Mouse (Mus musculus): ENCODE data around the gene Sh3pxd2b. TPM values are rescaled to one million over a fixed set of nuclear protein-coding genes. Genes with fewer than 3 reads are reported as not detected.

The Sh3pxd2b gene
- polyA plus RNA-seq, 1 experiment from 2014 or later, result 20.2 TPM

GRCm38 (mm10) chr11:32451306-32451705, 103.7 kb downstream of the Sh3pxd2b start:
- WGBS, result 87% methylated on average over 6 of the region's 6 CpGs
- Histone ChIP-seq H3K27ac (replicated peaks) (no peak overlapping the region), H3K9me3 (no peaks in the 10 kb centered on the region), H3K4me1 (replicated peaks) (peaks cover 18% of the 10 kb centered on the region), H3K4me2 (no peak overlapping the region), H3K27me3 (no peaks in the 10 kb centered on the region), H3K36me3 (no peaks in the 10 kb centered on the region), H3K9ac (no peak overlapping the region), H3K4me3 (no peak overlapping the region)
- ATAC-seq (ENCODE audit: low read depth), result no peak

GRCm38 (mm10) chr11:32452745-32453144, 105.1 kb downstream of the Sh3pxd2b start:
- H3K9ac ChIP-seq, result no peak overlapping the region
- H3K9me3 ChIP-seq, result no peaks in the 10 kb centered on the region
- no peaks in the 10 kb centered on the region for H3K27me3 ChIP-seq
- H3K27ac ChIP-seq (replicated peaks), result no peak overlapping the region
- 91% methylated on average over 4 of the region's 4 CpGs for WGBS
- no peak overlapping the region for H3K4me2 ChIP-seq
- no peak overlapping the region for H3K4me3 ChIP-seq
- ATAC-seq (ENCODE audit: low read depth), result no peak
- peaks cover 29% of the 10 kb centered on the region for H3K4me1 ChIP-seq (replicated peaks)
- no peaks in the 10 kb centered on the region for H3K36me3 ChIP-seq

DNA sequence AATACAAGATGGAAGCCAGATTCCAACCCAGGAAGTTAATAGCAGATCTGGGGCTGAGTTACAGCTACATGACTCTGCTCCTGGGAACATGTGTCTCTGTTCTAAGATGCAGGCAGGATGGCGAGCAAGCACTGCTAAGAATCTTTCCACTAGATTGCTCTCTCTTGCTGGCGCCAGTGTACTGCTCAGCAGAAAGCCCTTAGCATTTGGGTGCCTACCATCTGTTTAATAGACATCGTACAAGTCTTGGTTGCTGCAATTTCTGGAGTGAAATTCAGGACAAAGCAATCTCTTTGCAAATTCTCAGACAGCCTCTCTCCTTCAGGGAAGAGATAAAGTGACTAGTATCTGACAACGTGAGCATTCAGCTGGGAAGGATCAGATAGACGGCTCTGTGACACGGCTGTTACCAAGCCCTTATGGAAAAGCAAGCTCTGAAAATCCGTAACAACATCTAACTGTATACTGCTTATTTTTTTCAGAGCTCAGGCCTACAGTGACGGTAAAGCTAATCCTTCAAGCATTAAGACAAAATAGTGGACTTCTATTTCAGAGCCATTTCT, 105.8 kb downstream of the Sh3pxd2b start:
- ATAC-seq (ENCODE audit: low read depth), result no peak
- whole genome bisulfite sequencing, result 36% methylated on average over 8 of the region's 8 CpGs
- Histone ChIP-seq H3K4me1 (replicated peaks) (peaks cover 29% of the 10 kb centered on the region), H3K9ac (peak overlapping the region; percentile 2; the same call in 1 of the 2 replicates), H3K27me3 (no peaks in the 10 kb centered on the region), H3K4me3 (no peak overlapping the region), H3K4me2 (peak overlapping the region; percentile 76; the same call in 1 of the 2 replicates), H3K27ac (replicated peaks) (no peak overlapping the region; the same call in 1 of the 2 replicates), H3K9me3 (no peaks in the 10 kb centered on the region), H3K36me3 (no peaks in the 10 kb centered on the region)

GRCm38 (mm10) chr11:32454231-32454799, 106.7 kb downstream of the Sh3pxd2b start:
- 2% methylated on average over 19 of the region's 19 CpGs for WGBS
- peak overlapping the region; percentile 99 for H3K27ac ChIP-seq (replicated peaks)
- peak overlapping the region; percentile 92 for H3K9ac ChIP-seq
- peak overlapping the region; percentile 89 for H3K4me3 ChIP-seq
- peak overlapping the region; percentile 76 for H3K4me2 ChIP-seq
- no peaks in the 10 kb centered on the region for H3K36me3 ChIP-seq
- peaks cover 29% of the 10 kb centered on the region for H3K4me1 ChIP-seq (replicated peaks)
- ATAC-seq (ENCODE audit: low read depth), result peak; percentile 65
- H3K9me3 ChIP-seq, result no peaks in the 10 kb centered on the region
- H3K27me3 ChIP-seq, result no peaks in the 10 kb centered on the region

DNA sequence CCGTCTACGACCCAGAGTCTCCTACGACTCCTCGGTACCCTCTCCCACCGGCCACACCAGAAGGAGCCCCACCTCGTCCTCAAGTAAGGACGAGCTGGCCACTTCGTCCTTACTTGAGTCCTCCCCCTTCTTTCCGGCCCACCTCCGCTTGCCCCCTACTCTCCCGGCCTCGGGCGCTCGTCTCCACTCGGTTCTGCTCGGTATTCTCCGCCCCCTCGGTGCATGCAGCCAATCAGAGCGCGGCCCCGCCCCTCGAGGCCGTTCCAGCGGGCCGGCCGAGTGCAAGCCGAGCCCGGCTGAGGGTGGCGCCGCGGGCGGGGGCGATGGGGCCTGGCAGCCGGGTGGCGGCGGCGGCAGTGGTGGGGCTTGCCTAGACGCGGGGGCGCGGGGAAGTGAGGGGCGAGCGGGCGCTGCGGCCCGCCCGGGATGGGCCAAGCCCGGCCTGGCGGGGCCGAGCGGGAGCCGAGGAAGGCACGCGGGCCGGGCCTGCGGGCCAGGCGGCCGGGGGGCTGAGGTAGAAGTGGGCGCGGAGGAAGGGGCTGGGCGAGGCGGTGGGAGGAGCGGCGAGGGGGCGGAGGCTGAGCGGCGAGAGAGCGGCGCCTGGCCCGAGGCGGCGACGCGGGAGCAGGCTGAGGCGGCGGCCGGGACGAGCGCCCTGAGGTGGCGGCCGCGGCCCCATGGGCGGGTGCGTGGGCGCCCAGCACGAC, 107.3 kb downstream of the Sh3pxd2b start, which contains the start of gene Ubtd2:
TSS of gene Ubtd2 (plus strand) at position 571 of the 707 bp plus-strand sequence.
- under 1% methylated on average over 83 of the region's 86 CpGs for whole genome bisulfite sequencing
- Histone ChIP-seq H3K27ac (replicated peaks) (peak within 1 kb of the TSS; percentile 99), H3K27me3 (no peaks in the 10 kb centered on the region), H3K4me1 (replicated peaks) (peaks cover 29% of the 10 kb centered on the region), H3K4me2 (peak within 1 kb of the TSS; percentile 76), H3K9ac (peak within 1 kb of the TSS; percentile 92), H3K9me3 (no peaks in the 10 kb centered on the region), H3K36me3 (no peaks in the 10 kb centered on the region), H3K4me3 (peak within 1 kb of the TSS; percentile 89)
- peak; percentile 98 for ATAC-seq (ENCODE audit: low read depth)

DNA sequence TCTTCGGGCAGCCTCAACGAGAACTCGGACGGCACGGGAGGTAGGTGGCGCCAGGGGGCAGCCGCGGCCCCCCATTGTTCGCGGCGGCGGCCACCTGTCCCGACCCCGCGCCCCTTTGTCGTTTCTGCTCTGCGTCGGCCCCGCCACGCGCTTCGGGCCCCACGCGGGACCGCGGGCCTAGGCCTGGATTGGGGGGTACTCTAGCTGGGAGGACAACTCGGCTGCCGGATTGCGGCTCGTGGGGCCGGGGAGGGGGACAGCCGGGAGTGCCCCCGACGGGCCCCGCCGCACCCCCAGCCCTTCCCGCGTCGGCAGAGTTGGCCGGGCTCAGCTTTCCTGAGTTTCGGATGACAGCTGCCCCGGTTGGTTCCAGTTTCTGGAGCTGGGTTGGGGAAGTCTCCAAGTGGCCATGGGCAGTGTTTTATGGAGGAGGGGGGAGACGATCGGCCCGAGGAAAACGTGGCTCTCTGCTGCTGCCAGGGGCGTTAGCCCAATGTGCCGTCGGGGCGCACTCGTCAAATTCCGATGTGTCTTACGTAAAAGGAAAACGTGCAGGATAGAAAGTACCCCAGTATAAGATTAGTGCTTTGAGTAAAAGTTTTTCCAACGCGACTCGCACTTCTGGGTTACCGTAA, 108.0 kb downstream of the Sh3pxd2b start:
- ATAC-seq (ENCODE audit: low read depth), result peak; percentile 59
- Histone ChIP-seq H3K9me3 (no peaks in the 10 kb centered on the region), H3K9ac (peak overlapping the region; percentile 92), H3K4me3 (peak overlapping the region; percentile 89), H3K4me2 (peak overlapping the region; percentile 76), H3K27ac (replicated peaks) (peak overlapping the region; percentile 99), H3K36me3 (no peaks in the 10 kb centered on the region), H3K4me1 (replicated peaks) (peaks cover 29% of the 10 kb centered on the region), H3K27me3 (no peaks in the 10 kb centered on the region)
- WGBS, result under 1% methylated on average over 54 of the region's 58 CpGs

- no peaks in the 10 kb centered on the region for H3K9me3 ChIP-seq
- no peaks in the 10 kb centered on the region for H3K36me3 ChIP-seq
- no peak for ATAC-seq (ENCODE audit: low read depth)
- H3K4me1 ChIP-seq (replicated peaks), result peaks cover 29% of the 10 kb centered on the region
- H3K9ac ChIP-seq, result peak overlapping the region; percentile 92
- no peak overlapping the region for H3K27ac ChIP-seq (replicated peaks)
- H3K27me3 ChIP-seq, result no peaks in the 10 kb centered on the region
- H3K4me3 ChIP-seq, result peak overlapping the region; percentile 89
- 11% methylated on average over 6 of the region's 6 CpGs for WGBS
- H3K4me2 ChIP-seq, result peak overlapping the region; percentile 76
Observed at GRCm38 (mm10) chr11:32456356-32456755, 108.7 kb downstream of the Sh3pxd2b start.

DNA sequence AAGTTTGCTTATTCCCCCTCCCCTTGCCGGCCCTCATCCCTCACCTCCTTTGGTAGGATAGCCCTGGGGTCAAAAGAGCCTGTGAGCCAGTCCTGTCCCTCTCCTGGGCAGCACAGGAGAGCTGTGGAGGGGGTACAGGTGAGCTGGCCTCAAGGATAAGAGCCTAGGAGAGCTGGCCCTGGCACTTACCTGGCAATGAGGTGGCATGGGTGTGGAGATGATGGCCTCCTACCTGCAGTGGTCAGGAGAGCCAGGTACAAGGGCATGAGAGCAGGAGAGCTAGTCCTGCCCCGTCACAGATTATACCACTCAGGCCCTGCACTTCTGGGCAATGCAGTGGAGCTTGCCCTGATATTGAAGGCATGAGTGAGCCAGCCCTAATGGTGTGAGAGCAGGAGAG, 116.7 kb downstream of the Sh3pxd2b start:
- Histone ChIP-seq H3K36me3 (no peaks in the 10 kb centered on the region), H3K4me3 (no peak overlapping the region), H3K4me2 (no peak overlapping the region), H3K4me1 (replicated peaks) (peaks cover 15% of the 10 kb centered on the region), H3K9ac (no peak overlapping the region), H3K9me3 (no peaks in the 10 kb centered on the region), H3K27ac (replicated peaks) (no peak overlapping the region), H3K27me3 (no peaks in the 10 kb centered on the region)
- 77% methylated on average over 2 of the region's 2 CpGs for WGBS
- ATAC-seq (ENCODE audit: low read depth), result peak; percentile 23; the same call in 1 of the 2 replicates

GRCm38 (mm10) chr11:32471925-32472324, 124.3 kb downstream of the Sh3pxd2b start:
- no peak for ATAC-seq (ENCODE audit: low read depth)
- H3K4me2 ChIP-seq, result no peak overlapping the region
- WGBS, result 78% methylated on average over 2 of the region's 2 CpGs
- no peak overlapping the region for H3K9ac ChIP-seq
- no peaks in the 10 kb centered on the region for H3K27me3 ChIP-seq
- H3K4me3 ChIP-seq, result no peak overlapping the region
- peaks cover 17% of the 10 kb centered on the region for H3K4me1 ChIP-seq (replicated peaks)
- H3K36me3 ChIP-seq, result no peaks in the 10 kb centered on the region
- H3K9me3 ChIP-seq, result no peaks in the 10 kb centered on the region
- H3K27ac ChIP-seq (replicated peaks), result no peak overlapping the region

DNA sequence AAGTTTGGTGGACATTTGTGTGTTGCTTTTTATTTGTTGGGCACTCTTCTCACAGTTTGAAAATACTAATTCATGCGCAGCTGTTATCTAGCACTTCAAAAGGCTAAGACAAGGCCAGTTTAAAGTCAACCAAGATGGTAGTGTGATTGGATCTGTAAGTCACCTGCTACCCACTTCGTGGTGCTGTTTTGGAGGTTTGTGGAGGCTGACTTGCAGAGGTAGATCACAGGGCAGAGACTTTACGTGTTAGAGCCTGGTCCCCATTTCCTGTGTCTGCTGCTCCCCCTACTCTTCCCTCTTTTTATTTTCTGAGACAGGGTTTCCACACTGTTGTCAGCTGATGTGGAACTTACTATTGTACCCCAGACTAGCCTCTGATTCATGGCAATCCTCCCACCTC, 127.1 kb downstream of the Sh3pxd2b start:
- 87% methylated on average over 3 of the region's 3 CpGs for WGBS
- H3K4me1 ChIP-seq (replicated peaks), result peaks cover 17% of the 10 kb centered on the region
- ATAC-seq (ENCODE audit: low read depth), result no peak
- no peak overlapping the region for H3K4me3 ChIP-seq
- H3K27ac ChIP-seq (replicated peaks), result no peak overlapping the region
- no peak overlapping the region for H3K4me2 ChIP-seq
- H3K9ac ChIP-seq, result no peak overlapping the region
- H3K27me3 ChIP-seq, result no peaks in the 10 kb centered on the region
- H3K36me3 ChIP-seq, result no peaks in the 10 kb centered on the region
- H3K9me3 ChIP-seq, result no peaks in the 10 kb centered on the region

DNA sequence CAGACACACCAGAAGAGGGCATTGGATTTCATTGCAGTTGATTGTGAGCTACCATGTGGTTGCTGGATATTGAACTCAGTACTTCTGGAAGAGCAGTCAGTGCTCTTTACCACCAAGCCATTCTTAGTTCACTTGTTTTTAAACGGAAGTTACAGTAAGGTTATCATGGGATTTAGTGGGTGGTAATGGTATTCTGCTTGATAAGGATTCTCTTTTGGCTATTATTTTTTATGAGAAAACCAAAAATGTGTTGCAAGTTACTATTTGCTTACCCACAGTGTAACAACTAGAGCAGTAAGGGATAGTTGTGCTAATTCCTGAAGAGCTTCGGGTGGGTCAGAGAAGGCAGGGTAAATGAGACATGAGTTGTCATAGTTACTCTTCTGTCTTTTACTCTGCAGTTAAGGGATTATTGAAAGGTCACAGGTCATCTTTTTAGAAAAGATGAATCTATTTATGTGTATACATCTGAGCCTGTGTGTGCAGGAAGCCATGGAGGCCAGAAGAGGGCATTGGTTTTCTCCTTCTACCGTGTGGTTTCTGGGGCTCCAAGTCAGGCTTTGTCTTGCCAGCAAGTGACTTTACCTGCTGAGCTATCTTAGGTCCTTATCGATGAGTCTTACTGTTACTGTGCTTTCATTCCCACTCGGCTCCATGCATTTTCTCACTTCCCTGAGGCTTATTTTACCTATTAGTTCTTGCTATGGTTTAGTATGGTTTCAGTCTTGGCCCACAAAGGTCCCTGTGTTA, 128.0 kb downstream of the Sh3pxd2b start:
- WGBS, result 83% methylated on average over 5 of the region's 5 CpGs
- H3K27ac ChIP-seq (replicated peaks), result no peak overlapping the region

More for the DNA sequence above, 128.0 kb downstream of the Sh3pxd2b start:
- no peaks in the 10 kb centered on the region for H3K27me3 ChIP-seq
- no peak overlapping the region for H3K4me3 ChIP-seq
- H3K4me2 ChIP-seq, result no peak overlapping the region
- H3K36me3 ChIP-seq, result no peaks in the 10 kb centered on the region
- H3K9me3 ChIP-seq, result no peaks in the 10 kb centered on the region
- H3K9ac ChIP-seq, result no peak overlapping the region
- peaks cover 14% of the 10 kb centered on the region; the same call in 1 of the 2 replicates for H3K4me1 ChIP-seq (replicated peaks)
- no peak for ATAC-seq (ENCODE audit: low read depth)

Data from neural tube, embryonic 13.5 days (tissue).